ENCODE assay signal across 11 mouse cellular contexts in the genomic region with DNA sequence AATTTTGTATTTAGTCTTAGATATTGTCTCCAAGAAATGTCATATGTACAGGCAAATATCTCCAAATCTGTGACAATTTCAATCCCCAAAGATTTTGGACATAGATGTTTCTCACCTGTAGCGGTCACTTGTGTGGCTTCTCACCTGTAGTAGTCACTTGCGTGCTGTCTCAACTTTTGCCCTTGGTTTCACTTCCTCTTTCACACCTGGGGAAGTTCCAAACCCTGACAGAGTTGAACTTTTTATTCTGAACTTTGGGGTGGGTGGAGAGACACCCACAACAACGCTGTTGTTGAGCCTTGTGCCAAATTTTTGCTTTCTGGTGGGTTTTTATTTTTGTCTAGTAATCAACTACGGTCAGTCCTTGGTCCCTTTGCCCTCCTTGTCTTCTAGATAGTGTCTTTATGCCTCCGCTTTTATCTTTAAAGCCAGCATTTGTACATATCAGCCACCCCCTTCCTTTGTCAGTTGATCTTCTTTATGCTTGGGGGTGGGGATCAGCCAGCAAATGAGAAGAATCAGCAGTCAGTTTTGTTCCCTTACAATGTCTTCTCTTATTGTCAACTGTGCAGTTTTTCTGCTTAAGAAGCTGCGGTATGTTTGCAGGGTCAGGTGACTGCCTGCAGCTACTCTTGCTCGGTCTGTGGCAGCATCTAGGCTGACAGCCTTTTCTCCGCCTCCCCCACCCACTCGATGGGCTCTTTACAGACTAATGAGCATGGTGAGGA. TPM values are rescaled to one million over a fixed set of nuclear protein-coding genes. Genes with fewer than 3 reads are reported as not detected.
DNase-seq lines count a peak whose midpoint lies in the region; ATAC-seq lines count a peak whose summit lies in the region.
"Had no signal": no experiment of that assay in that cellular context is flagged by ENCODE, and none has a peak within 500 bp of the region (broad histone marks: within the 10 kb centered on the region; RNA-seq: fewer than 3 reads in every experiment).

No protein-coding gene starts in this region.

- H3K4me3 ChIP-seq in heart, embryonic 16.5 days (ENCODE audit: low read length), result no peak overlapping the region
- no peak overlapping the region for H3K4me3 ChIP-seq in neural tube, embryonic 15.5 days (replicated peaks)

- H3K36me3 ChIP-seq in heart, embryonic 16.5 days (ENCODE audit: control insufficient read depth, insufficient read depth), result no peaks in the 10 kb centered on the region
- H3K36me3 ChIP-seq in neural tube, embryonic 15.5 days, result no peaks in the 10 kb centered on the region

- peak overlapping the region; percentile 57; the same call in 1 of the 2 replicates for H3K27ac ChIP-seq in heart, embryonic 16.5 days (ENCODE audit: low read length)
- H3K27ac ChIP-seq in neural tube, embryonic 15.5 days (replicated peaks), result no peak overlapping the region

- 37% methylated on average over 9 of the region's 9 CpGs for WGBS in heart, embryonic 16.5 days
- 54% methylated on average over 9 of the region's 9 CpGs for WGBS in neural tube, embryonic 15.5 days

- DNase-seq in heart, postnatal 25 days (ENCODE audit: low spot score), result no peak
- DNase-seq in CD8-positive naive resting alpha-beta T cell, adult 2 months (ENCODE audit: low read depth in 2 of 2, low spot score in 2 of 2), result peak; percentile 7 to 8
- no peak for DNase-seq in adrenal gland, adult 8-10 months
- no peak for DNase-seq in kidney, postnatal 25 days
- no peak for DNase-seq in left cerebral cortex, postnatal 36 days (ENCODE audit: low spot score in 2 of 2)
- DNase-seq: cerebellum, adult 9-11 months; heart, adult 11 months; left cerebral cortex, postnatal 4 days had no signal

- intact Hi-C loops in heart, postnatal 25 days (cut with DNase I), result no loop called here
- intact Hi-C loops in left cerebral cortex, postnatal 36 days (cut with DNase I), result no loop called here

- ATAC-seq in heart, embryonic 16.5 days (replicated peaks; ENCODE audit: extremely low read depth, insufficient read depth, low FRiP score), result peak; percentile 77; the same call in 1 of the 2 replicates
- peak; percentile 61 for ATAC-seq in erythroid progenitor cell, adult 5-6 weeks (replicated peaks; ENCODE audit: low FRiP score, poor library complexity, severe bottlenecking)
- ATAC-seq in neural tube, embryonic 15.5 days (ENCODE audit: low FRiP score), result peak; percentile 69

- no peak overlapping the region for H3K9ac ChIP-seq in heart, embryonic 16.5 days (ENCODE audit: low read length)
- no peak overlapping the region for H3K9ac ChIP-seq in neural tube, embryonic 15.5 days (replicated peaks)

- no peaks in the 10 kb centered on the region for H3K27me3 ChIP-seq in heart, embryonic 16.5 days (ENCODE audit: control insufficient read depth, insufficient read depth, low read length)
- H3K27me3 ChIP-seq in neural tube, embryonic 15.5 days (replicated peaks), result no peaks in the 10 kb centered on the region

- H3K4me2 ChIP-seq in heart, embryonic 16.5 days (ENCODE audit: low read depth, low read length), result peak overlapping the region; percentile 49; the same call in 1 of the 2 replicates
- H3K4me2 ChIP-seq in neural tube, embryonic 15.5 days, result no peak overlapping the region

- H3K9me3 ChIP-seq in heart, embryonic 16.5 days (replicated peaks; ENCODE audit: control insufficient read depth, low read length), result no peaks in the 10 kb centered on the region
- no peaks in the 10 kb centered on the region for H3K9me3 ChIP-seq in neural tube, embryonic 15.5 days (replicated peaks)

- peaks cover 30% of the 10 kb centered on the region for H3K4me1 ChIP-seq in heart, embryonic 16.5 days (ENCODE audit: control insufficient read depth, insufficient read depth, low read length)
- H3K4me1 ChIP-seq in neural tube, embryonic 15.5 days, result peaks cover 4% of the 10 kb centered on the region; the same call in 1 of the 2 replicates

RNA-seq across cellular contexts. Expression of gene Jak2, which starts 14.8 kb away (rescaled TPM):
- polyA plus RNA-seq in heart, embryonic 16.5 days (2015; fragmentation: Nextera tagmentation; extraction: Ambion mirVana), result 5.5 and 6.4 TPM in 2 replicates
- 10 to 100 TPM; 16.6 to 17.7 TPM for total RNA-seq in heart, postnatal 25 days (2021)
- 67.4 and 88.9 TPM in 2 replicates for total RNA-seq in erythroid progenitor cell, adult 5-6 weeks (2015; ENCODE audit: low replicate concordance)
- 88.7 and 103 TPM in 2 replicates for total RNA-seq in erythroid progenitor cell, adult 5-6 weeks (2017; ENCODE audit: low replicate concordance)
- 10.9 and 11.9 TPM in 2 replicates for polyA plus RNA-seq in neural tube, embryonic 15.5 days (2015; fragmentation: Nextera tagmentation; extraction: Ambion mirVana)
- total RNA-seq in adrenal gland, adult 8-10 months (2022), result 10 to 100 TPM; 20.9 to 24.8 (median 22.8) TPM
- total RNA-seq in left cerebral cortex, postnatal 36 days (2021), result 10 to 100 TPM; 28.0 to 38.6 TPM

Comparison
In these comparisons a context has a peak if more than half of its experiments do, and no peak if none do; other contexts are left out.
1. DNase-seq: peak in CD8-positive naive resting alpha-beta T cell, adult 2 months (2 of 2); none in heart, postnatal 25 days (single experiment), adrenal gland, adult 8-10 months (single experiment), kidney, postnatal 25 days (0 of 2) and left cerebral cortex, postnatal 36 days (0 of 2).
2. Peak in every context shown above with its lines, with median percentiles within 50 percentile points of each other: ATAC-seq.